Mouse (Mus musculus): ENCODE measurements around the gene Tspan5.

The Tspan5 gene

DNA sequence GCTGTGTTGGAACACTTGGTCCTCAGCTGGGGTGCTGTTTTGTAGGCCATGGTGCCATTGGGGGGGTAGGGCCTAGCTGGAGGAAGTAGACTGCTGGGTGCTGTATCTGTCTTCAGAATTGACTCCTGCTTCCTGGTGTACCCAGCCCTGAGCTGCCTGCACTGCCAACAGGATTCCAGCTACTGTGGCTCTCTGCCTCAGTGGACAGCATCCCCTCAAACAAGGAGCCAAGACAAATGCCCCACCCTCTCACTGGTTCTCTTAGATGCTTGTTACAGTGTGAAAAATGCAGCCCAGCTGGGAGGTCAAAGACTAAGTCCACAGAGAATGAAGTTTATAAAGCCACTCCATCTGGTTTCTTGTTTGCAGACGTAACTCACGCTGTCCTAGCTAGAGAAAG lies 101.2 kb downstream of the Tspan5 start:
- in situ Hi-C loops (cut with MboI, MseI): no loop called here

GRCm38 (mm10) chr3:138843641-138844040 lies 101.6 kb downstream of the Tspan5 start:
- in situ Hi-C loops (cut with MboI, MseI): no loop called here

GRCm38 (mm10) chr3:138845820-138846219 lies 103.8 kb downstream of the Tspan5 start:
- in situ Hi-C loops (cut with MboI, MseI): no loop called here

DNA sequence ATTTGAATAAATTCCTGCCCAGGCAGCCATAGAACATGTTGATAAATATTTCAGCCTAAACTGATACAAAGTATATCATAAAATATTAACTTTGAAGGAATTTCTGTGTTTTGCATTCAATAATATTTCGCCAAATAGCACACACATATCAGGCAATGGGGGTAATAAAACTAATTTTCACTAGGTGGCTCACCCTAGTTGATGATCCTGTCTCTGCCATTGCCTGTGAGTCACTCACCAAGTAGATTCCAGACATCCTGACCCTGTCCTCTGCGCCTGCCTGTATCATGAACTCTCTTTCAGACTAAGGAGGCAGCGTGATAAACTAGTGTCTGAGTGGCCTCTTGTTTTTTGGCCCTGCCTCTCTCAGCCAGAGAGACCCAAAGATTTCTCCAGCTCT lies 105.8 kb downstream of the Tspan5 start:
- in situ Hi-C loops (cut with MboI, MseI): no loop called here

DNA sequence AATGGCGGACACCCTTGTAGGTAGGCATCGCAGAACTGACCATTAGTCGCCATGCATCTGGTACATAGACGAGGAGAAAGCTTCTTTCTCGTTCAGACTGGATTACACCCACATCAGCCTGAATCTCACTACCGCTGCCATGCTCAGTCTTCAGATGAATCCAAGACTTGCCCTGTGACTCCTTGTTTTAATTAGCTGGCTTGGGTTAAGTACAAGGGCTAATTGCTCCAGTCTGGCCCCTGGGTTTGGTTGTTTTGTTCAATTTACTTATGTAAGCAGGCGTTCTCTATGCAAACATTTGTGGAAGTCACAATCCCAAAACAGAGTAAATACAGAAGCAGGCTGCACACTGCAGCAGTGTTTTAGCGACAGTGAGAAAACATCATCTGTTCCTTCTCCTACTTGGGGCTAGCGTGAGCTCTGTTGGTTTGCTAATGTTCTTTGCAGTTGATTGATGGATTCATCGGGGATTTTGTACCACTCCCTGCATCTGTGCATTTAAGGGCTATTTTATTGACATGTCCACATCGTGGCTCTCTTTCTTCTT lies 107.8 kb downstream of the Tspan5 start:
- in situ Hi-C loops (cut with MboI, MseI): no loop called here

GRCm38 (mm10) chr3:138851876-138852275 lies 109.9 kb downstream of the Tspan5 start:
- in situ Hi-C loops (cut with MboI, MseI): no loop called here

DNA sequence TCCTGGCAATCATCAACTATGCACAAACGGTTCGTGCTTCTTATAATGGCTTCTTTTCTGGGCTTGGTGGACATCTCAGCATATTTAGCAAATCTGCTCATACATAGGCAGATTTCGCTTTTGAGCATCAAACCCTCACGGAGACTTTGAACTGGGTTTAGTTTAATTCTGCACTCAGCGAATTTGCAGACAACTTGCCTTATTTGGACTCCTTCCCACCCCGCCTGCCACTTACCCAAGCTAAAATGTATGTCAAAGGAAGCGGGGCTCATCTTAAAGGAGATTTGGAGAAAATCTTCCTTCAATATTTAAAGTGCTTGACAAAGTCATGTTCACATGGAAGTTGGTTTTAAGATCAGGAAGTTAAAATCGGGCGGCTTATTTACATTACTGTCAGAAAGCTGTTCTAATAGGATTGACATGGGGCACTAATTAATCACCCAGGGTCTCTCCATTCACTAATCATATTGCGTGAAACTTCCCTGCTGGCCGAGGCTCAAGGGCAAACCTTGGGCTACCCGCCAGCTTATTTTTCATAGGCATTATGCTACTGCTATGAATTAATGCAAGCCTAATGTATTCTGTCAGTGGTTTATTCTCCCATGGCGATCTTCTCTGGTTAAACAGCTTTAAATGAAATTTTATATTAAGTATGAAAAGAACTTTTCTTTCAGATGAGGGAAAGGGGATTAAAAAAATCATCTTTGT lies 111.1 kb downstream of the Tspan5 start:
- in situ Hi-C loops (cut with MboI, MseI): no loop called here

DNA sequence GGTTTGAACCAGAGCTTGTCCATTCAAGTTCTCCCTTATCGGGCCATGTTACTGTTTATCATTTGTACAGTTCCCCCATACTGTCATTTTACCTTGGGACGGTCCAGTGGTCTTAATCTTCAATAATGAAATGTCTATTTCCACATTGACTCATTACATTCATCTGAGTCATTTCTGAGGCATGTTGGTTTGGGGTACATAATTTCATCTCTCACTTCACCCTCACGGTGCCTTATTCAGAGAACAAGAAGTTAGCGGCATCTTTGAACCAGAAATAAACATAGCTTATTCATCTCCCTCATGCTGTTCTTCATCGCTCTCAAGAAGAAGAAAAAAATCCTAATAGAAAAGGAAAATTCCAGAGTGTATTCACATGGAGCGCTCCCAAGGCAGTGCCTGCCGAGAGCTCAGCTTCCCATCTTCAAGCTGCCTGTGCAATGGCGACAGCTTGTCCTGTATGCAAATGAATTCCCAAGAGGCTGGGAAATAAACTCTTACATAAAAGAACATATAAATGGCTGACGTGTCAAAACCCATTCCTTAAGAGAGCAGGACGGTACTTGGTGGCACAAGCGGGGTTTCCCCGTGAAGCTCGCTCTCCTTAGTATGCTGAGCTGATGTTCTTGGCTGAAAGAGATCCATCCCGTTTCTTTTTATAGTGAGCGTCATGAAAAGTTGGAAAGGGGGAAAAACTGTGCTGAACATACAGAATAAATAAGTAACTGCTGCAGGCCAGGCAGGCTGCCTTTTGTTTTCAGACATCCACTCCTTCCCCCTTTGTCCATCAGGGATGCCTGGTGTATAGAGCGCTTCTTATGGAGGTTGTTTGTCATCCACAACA lies 112.2 kb downstream of the Tspan5 start:
- in situ Hi-C loops (cut with MboI, MseI): no loop called here

GRCm38 (mm10) chr3:138855387-138855786 lies 113.4 kb downstream of the Tspan5 start:
- in situ Hi-C loops (cut with MboI, MseI): no loop called here

DNA sequence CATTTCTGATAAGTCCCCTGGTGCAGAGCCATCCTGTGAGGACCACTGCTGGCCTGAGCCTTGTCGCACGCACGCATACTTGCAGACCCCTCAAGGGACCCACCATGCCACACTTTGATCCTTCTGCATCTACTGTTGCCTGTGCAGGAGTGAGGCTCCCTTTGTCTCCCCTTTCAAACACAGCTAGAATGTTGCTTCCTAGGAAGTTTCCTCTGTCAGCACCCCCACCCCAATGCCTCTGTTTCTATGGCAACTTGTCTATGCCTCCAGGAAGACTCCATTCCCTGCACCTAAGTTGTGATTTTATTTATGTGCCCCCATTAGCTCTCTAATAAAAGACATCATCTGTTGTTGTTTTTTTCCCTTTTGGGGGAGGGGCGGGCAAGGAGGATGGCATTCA lies 115.0 kb downstream of the Tspan5 start:
- in situ Hi-C loops (cut with MboI, MseI): no loop called here

- in situ Hi-C loops (cut with MboI, MseI): no loop called here
These were observed 116.0 kb downstream of the Tspan5 start for GRCm38 (mm10) chr3:138857805-138858546.

GRCm38 (mm10) chr3:138858649-138859048 lies 116.7 kb downstream of the Tspan5 start:
- in situ Hi-C loops (cut with MboI, MseI): no loop called here

GRCm38 (mm10) chr3:138859166-138859565 lies 117.2 kb downstream of the Tspan5 start:
- in situ Hi-C loops (cut with MboI, MseI): no loop called here

DNA sequence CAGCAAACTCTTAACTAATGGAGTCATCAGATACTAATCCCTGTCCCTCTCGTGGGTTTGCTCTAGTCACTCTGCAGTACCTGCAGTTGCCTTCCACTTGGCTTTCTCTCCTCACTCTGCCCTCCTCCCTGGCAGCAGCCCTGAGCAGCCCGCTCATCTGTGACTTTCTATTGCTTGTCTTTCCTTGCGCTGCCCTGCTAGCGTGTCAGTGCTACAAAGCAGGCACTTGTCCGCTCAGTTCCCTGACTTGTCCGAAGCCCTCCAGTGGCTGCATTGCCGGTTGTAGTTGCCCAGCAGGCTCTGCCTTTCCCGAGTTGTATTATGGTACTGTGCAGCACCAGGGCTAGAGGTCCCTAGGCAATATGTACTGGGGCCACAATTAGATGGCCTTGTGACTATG lies 117.7 kb downstream of the Tspan5 start:
- in situ Hi-C loops (cut with MboI, MseI): no loop called here

DNA sequence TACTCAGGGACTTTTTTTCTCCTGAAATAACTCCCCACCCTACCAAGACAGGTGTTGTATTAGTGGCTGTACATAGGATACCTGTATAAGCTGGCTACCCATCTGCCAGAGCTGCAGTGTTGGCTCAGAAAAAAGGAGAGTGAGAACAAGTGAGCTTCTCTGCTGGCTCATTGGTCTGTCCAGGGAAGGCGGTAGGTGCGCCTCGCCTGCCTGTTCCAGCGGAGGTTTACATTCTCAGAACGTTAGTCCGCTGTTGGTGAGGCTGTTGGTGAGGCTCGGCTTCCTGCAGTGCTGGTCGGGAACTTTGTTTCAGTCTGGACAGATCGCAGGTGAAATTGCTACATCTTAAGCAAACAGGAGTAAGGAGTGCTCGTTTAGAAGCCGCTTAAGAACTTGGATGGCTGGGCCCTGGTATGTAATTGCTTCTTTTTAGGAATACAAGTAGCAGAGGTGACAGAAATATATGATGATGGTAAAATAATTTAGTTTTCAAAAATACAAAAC lies 118.3 kb downstream of the Tspan5 start:
- in situ Hi-C loops (cut with MboI, MseI): no loop called here

DNA sequence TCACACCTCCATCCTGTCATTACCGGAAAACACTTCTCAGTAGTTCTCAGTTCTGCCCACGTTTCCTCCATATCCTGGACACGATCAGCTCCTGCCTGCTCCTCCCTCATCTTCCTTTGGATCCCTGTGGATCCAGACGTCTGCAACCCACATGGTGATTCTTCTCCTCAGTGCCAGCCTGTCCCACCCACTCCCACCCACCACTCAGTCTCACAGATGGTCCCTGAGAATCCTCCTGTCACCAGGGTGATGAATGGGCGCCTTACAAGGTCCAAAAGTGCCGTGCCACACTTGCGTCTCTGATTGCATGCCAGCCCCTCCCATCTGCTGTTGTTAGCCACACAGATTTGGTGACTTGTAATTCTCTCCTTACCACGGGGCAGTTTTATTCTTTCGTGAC lies 119.0 kb downstream of the Tspan5 start:
- in situ Hi-C loops (cut with MboI, MseI): no loop called here

DNA sequence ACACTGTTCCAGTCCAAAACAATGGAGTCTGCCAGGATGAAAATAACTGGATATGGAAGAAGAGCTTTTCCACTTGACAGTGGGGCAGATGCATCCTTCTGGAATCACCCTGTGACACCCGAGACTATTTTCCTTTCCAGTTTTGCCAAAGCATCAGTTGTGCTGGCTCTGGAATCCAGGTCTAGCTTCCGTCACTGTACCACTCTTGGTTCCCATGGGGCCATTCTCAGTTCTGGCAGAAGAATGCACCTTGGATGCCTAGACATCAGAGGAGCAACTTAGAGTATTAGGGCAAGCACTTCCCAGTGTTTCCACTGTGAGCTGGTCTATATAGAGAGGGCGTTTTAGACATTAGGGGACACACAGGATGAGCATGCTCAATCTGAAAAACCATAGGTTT lies 119.6 kb downstream of the Tspan5 start:
- in situ Hi-C loops (cut with MboI, MseI): no loop called here

DNA sequence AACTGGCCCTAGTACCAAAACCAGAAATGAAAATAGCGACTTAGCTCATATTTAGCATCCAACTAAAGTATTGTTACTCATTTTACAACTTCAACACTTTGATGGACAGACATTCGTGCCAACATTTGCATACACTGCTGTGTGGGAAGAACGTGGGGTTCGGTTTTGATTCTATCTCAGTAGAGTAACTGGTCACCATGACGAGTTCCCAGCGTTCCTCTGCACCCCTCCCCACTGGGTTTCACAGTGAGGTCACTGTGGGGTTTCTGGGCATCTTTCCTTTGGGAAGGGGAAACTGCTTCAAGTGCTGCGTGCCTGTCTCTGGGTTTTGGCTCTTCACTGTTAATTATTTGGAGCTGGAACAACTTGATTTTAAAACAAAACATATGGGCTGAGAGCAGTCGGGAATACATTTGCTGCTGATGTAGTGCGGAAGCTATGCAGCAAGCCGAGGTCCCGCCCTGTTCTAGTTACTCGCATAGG lies 122.2 kb downstream of the Tspan5 start:
- in situ Hi-C loops (cut with MboI, MseI): no loop called here

GRCm38 (mm10) chr3:138865271-138865670 lies 123.3 kb downstream of the Tspan5 start:
- in situ Hi-C loops (cut with MboI, MseI): no loop called here

DNA sequence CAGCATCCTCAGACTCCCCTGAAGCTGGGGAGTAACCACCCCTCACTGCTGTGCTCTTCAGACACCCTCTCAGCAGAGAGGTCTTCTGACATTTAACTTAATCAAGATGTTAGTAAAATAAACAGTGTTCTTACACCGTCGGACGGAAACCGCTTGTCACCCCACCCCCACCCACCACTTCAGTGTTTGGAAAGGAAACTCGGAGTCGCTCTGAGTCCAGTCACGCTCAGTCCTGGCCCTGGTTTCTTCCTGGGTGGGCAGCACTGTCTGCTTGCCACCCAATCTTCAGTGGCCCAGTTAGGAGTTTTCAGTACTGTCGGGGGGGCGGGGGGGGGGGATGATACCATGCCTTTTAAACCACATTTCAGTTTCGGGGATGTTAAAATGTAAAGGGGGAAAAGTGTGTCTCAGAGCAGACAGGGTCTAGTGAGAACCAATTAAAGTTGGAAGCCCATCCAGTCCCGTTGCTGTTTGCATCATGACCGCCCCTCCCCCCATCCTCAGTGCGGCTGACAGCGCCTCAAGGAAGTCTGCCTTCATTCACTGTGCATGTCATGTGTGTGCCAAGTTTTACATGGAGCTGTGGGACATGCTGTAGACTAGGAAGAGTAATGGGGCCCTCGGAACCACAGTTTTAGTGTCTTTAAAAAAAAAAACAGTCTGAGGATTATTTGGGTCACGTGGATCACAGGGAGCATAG lies 125.3 kb downstream of the Tspan5 start:
- in situ Hi-C loops (cut with MboI, MseI): no loop called here

- in situ Hi-C loops (cut with MboI, MseI): no loop called here
These were observed 126.4 kb downstream of the Tspan5 start for GRCm38 (mm10) chr3:138868409-138868808.

Measured in regulatory T cell (primary cell).